Mouse (Mus musculus) MN1 (cell line): ENCODE data around the gene Lrrc51.
"Not testable (repeated sequence)": the region's sequence is repeated elsewhere in the genome, so short reads cannot be mapped to it uniquely, and the experiment has no call there.

ENCODE experiments used
- DNase-seq: peaks from one replicate; pipeline ENCODE4 v3.0.0-alpha.2; 2016; ENCODE audit warnings: low spot score

Gene Lrrc51

GRCm38 (mm10) chr7:101938348-101938747 lies 4.7 kb upstream of the Lrrc51 start:
- DNase-seq: no peak

GRCm38 (mm10) chr7:101937569-101937968 lies 3.9 kb upstream of the Lrrc51 start:
- DNase-seq: no peak

GRCm38 (mm10) chr7:101936996-101937395 lies 3.3 kb upstream of the Lrrc51 start:
- DNase-seq: no peak

- no peak for DNase-seq
Measured at GRCm38 (mm10) chr7:101935957-101936356, 2.3 kb upstream of the Lrrc51 start.

GRCm38 (mm10) chr7:101933300-101933699 lies 395 bp downstream of the Lrrc51 start:
- DNase-seq: peak; percentile 42

GRCm38 (mm10) chr7:101932551-101932950 lies 1.1 kb downstream of the Lrrc51 start:
- DNase-seq: no peak

GRCm38 (mm10) chr7:101928093-101928492 lies 5.6 kb downstream of the Lrrc51 start:
- DNase-seq: no peak

- DNase-seq: not testable (repeated sequence)
Measured at GRCm38 (mm10) chr7:101925892-101926291, 7.8 kb downstream of the Lrrc51 start.

GRCm38 (mm10) chr7:101918071-101918470 lies 15.6 kb downstream of the Lrrc51 start:
- peak; percentile 76 for DNase-seq

- no peak for DNase-seq
Measured at GRCm38 (mm10) chr7:101911982-101912381, 21.7 kb downstream of the Lrrc51 start.

- no peak for DNase-seq
Measured at GRCm38 (mm10) chr7:101910138-101910537, 23.6 kb downstream of the Lrrc51 start.

GRCm38 (mm10) chr7:101908367-101908766 lies 25.3 kb downstream of the Lrrc51 start:
- no peak for DNase-seq

- no peak for DNase-seq
Measured at GRCm38 (mm10) chr7:101906696-101907095, 27.0 kb downstream of the Lrrc51 start.

GRCm38 (mm10) chr7:101906287-101906681 lies 27.4 kb downstream of the Lrrc51 start, which contains the start of gene Tomt:
Tomt (minus strand) TSS chr7:101906359.
- DNase-seq: no peak

GRCm38 (mm10) chr7:101905561-101906286 lies 28.0 kb downstream of the Lrrc51 start, which contains the start of gene Lamtor1:
Lamtor1 (plus strand) TSS chr7:101905904.
- DNase-seq: peak; percentile 99

GRCm38 (mm10) chr7:101902846-101903245 lies 30.8 kb downstream of the Lrrc51 start:
- no peak for DNase-seq

GRCm38 (mm10) chr7:101901969-101902368 lies 31.7 kb downstream of the Lrrc51 start:
- DNase-seq: no peak

- DNase-seq: no peak
Measured at GRCm38 (mm10) chr7:101900331-101901097, 33.2 kb downstream of the Lrrc51 start.

- DNase-seq: peak; percentile 98
Measured at GRCm38 (mm10) chr7:101896104-101897066, 37.3 kb downstream of the Lrrc51 start.

GRCm38 (mm10) chr7:101895695-101896094 lies 38.0 kb downstream of the Lrrc51 start:
- DNase-seq: no peak

GRCm38 (mm10) chr7:101888460-101888859 lies 45.2 kb downstream of the Lrrc51 start:
- DNase-seq: no peak

- DNase-seq: no peak
Measured at GRCm38 (mm10) chr7:101886274-101886673, 47.4 kb downstream of the Lrrc51 start.
